Mouse (Mus musculus) liver, adult 2 months (tissue): ENCODE measurements around the gene Spaca4. TPM values are rescaled to one million over a fixed set of nuclear protein-coding genes. Genes with fewer than 3 reads are reported as not detected.

Experiments used
- DNase-seq: peaks from one replicate; pipeline ENCODE4 v3.0.0-alpha.2; 2011; ENCODE audit warnings: low read depth, low spot score; ENCODE audit errors: extremely low read depth
- H3K27ac ChIP-seq: fragments of 200-500 bp; replicated peaks from 2 replicates; pipeline ENCODE4 v1.5.1; 2012; ENCODE audit warnings: low read depth, mild to moderate bottlenecking, control low read depth, inconsistent platforms, low read length; ENCODE audit not compliant: insufficient read depth
- H3K27me3 ChIP-seq: fragments of 200-500 bp; 2 replicates; pipeline ENCODE4 v1.6.1; 2012; ENCODE audit warnings: mild to moderate bottlenecking, moderate library complexity, low read length, inconsistent platforms; ENCODE audit not compliant: control insufficient read depth, insufficient read depth
- H3K36me3 ChIP-seq: fragments of 200-500 bp; 2 replicates; pipeline ENCODE4 v1.6.1; 2012; ENCODE audit warnings: low read length, inconsistent platforms; ENCODE audit not compliant: control insufficient read depth, insufficient read depth
- H3K4me1 ChIP-seq: fragments of 200-500 bp; 2 replicates; pipeline ENCODE4 v1.6.1; 2011; ENCODE audit warnings: low read length; ENCODE audit not compliant: control insufficient read depth, insufficient read depth
- H3K4me3 ChIP-seq: fragments of 200-500 bp; 2 replicates; pipeline ENCODE4 v1.5.1; 2011; ENCODE audit warnings: low read depth, mild to moderate bottlenecking, control low read depth, low read length, moderate library complexity; ENCODE audit not compliant: insufficient read depth
- H3K79me2 ChIP-seq: fragments of 200-500 bp; 2 replicates; pipeline ENCODE4 v1.6.1; 2012; ENCODE audit warnings: inconsistent platforms, mild to moderate bottlenecking, low read length, moderate library complexity; ENCODE audit not compliant: control insufficient read depth, insufficient read depth
- H3K9ac ChIP-seq: fragments of 200-500 bp; 2 replicates; pipeline ENCODE4 v1.6.1; 2012; ENCODE audit warnings: low read depth, mild to moderate bottlenecking, control low read depth, inconsistent platforms, low read length
- CTCF ChIP-seq: fragments of 200-500 bp; IDR thresholded peaks from 2 replicates; pipeline ENCODE4 v1.5.1; 2011; ENCODE audit warnings: low read depth, low read length, control low read depth
- POLR2A ChIP-seq: fragments of 200-500 bp; IDR thresholded peaks from 2 replicates; pipeline ENCODE4 v1.6.1; 2011; ENCODE audit warnings: low read length, control low read depth; ENCODE audit not compliant: insufficient read depth; ENCODE audit errors: extremely low read depth
- WGBS: fragments of 180-500 bp; shearing (Covaris S2); methylation state at CpG from one replicate; pipeline ENCODE4 v1.1.7; 2018; 5-methylcytosine and 5-hydroxymethylcytosine counted together
- polyA plus RNA-seq: library from polyadenylated mRNA; depleted of rRNA; stranded (reverse); fragments of >200 nt; gene quantifications from 2 replicates; pipeline ENCODE4 v1.2.3, GENCODE M21; 2012
- total RNA-seq: library from RNA; depleted of rRNA; stranded (reverse); fragments of >200 nt; gene quantifications from 2 replicates; pipeline ENCODE4 v1.2.3, GENCODE M21; 2014

The Spaca4 gene
- total and polyA plus RNA-seq, 2 experiments: not detected

DNA sequence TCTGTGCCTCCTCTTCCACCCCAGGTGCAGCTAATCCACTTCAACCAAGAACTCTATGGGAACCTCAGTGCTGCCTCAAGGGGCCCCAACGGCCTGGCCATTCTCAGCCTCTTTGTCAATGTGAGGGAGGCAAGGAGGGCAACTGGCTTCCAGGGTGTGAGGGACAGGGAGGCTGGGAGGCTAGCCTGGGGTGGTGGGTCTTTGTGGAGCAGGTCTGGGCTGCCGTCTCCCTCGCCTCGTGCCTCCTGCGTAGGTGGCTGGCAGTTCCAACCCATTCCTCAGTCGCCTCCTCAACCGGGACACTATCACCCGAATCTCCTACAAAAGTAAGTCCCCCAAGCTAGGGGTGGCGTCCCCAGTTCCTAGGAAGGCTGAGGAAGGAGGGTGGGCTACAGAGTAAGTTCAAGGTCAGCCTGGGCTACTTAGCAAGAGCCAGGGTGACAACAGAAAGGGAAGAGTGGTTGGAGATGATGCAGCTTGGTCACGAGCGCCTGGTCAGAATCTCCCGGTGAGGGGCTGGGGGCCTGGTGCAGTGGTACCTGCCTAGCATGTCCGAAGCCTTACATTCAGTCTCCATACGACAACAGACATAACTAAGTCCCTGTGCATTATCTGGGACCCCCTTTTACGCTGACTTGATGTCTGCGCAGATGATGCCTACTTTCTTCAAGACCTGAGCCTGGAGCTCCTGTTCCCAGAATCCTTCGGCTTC is 22.6 kb downstream of the Spaca4 start:
- Histone ChIP-seq H3K4me3 (no peak overlapping the region), H3K79me2 (no peaks in the 10 kb centered on the region; the same call in 1 of the 2 replicates), H3K4me1 (peaks cover 12% of the 10 kb centered on the region), H3K9ac (no peak overlapping the region), H3K36me3 (no peaks in the 10 kb centered on the region), H3K27ac (no peak overlapping the region), H3K27me3 (peaks cover 7% of the 10 kb centered on the region; the same call in 1 of the 2 replicates)
- TF ChIP-seq CTCF (no peak), POLR2A (no peak)
- no peak for DNase-seq
- 93% methylated on average over 17 of the region's 17 CpGs for WGBS

GRCm38 (mm10) chr7:45702316-45702715 is 23.3 kb downstream of the Spaca4 start:
- H3K36me3 ChIP-seq: no peaks in the 10 kb centered on the region
- WGBS: 93% methylated on average over 11 of the region's 11 CpGs
- no peak overlapping the region for H3K27ac ChIP-seq
- DNase-seq: no peak
- H3K4me1 ChIP-seq: peaks cover 12% of the 10 kb centered on the region
- no peak overlapping the region for H3K4me3 ChIP-seq
- TF ChIP-seq POLR2A (no peak), CTCF (no peak)
- H3K9ac ChIP-seq: no peak overlapping the region
- H3K27me3 ChIP-seq: peaks cover 7% of the 10 kb centered on the region; the same call in 1 of the 2 replicates
- H3K79me2 ChIP-seq: no peaks in the 10 kb centered on the region; the same call in 1 of the 2 replicates

DNA sequence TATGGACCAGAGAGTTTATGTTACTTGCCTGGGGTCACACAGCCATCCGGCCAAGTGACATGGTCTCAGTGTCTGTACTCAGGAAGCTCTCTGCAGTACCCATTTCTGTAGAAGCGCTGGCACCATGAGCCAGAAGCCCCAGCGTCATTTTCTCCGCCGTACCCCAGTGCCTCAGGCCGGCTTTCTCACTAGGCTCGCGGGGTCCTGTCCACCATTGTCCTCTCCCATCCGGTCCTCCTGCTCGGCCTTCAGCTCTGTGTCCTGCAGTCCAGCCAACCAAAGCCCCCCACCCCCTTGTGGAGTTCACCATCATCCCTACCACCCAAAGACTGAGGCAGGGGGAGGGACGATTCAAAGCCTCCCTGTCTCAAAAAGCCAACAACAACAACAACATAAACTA is 24.0 kb downstream of the Spaca4 start:
- DNase-seq: no peak
- Histone ChIP-seq H3K27ac (no peak overlapping the region), H3K9ac (no peak overlapping the region), H3K36me3 (no peaks in the 10 kb centered on the region), H3K4me3 (no peak overlapping the region), H3K4me1 (peaks cover 12% of the 10 kb centered on the region), H3K27me3 (peaks cover 7% of the 10 kb centered on the region; the same call in 1 of the 2 replicates), H3K79me2 (no peaks in the 10 kb centered on the region; the same call in 1 of the 2 replicates)
- TF ChIP-seq CTCF (no peak), POLR2A (no peak)
- WGBS: 89% methylated on average over 11 of the region's 11 CpGs

DNA sequence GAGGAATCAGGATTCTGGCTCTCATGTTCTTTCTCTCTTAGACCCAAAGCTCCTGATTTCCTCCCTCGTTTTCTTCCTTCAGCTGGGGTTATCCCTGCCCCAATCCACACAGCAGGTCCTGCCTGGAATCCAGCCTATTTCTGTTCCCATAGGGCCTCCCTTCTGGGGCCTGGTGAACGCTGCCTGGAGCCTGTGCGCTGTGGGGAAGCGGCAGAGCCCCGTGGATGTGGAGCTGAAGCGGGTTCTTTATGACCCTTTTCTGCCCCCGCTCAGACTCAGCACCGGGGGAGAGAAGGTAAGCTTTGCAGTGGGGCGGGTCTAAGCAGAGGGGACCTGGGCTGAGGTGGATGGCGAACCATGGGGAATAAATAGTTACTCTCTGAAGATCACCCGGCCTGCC is 24.5 kb downstream of the Spaca4 start:
- Histone ChIP-seq H3K4me1 (peaks cover 12% of the 10 kb centered on the region), H3K9ac (no peak overlapping the region), H3K79me2 (no peaks in the 10 kb centered on the region), H3K36me3 (no peaks in the 10 kb centered on the region), H3K27me3 (peaks cover 7% of the 10 kb centered on the region; the same call in 1 of the 2 replicates), H3K4me3 (no peak overlapping the region), H3K27ac (no peak overlapping the region)
- DNase-seq: no peak
- TF ChIP-seq CTCF (no peak), POLR2A (no peak)
- WGBS: 46% methylated on average over 11 of the region's 11 CpGs

- Histone ChIP-seq H3K9ac (peak overlapping the region; percentile 67), H3K36me3 (no peaks in the 10 kb centered on the region), H3K4me3 (peak overlapping the region; percentile 37; the same call in 1 of the 2 replicates), H3K27me3 (peaks cover 7% of the 10 kb centered on the region; the same call in 1 of the 2 replicates), H3K79me2 (no peaks in the 10 kb centered on the region), H3K27ac (no peak overlapping the region), H3K4me1 (peaks cover 12% of the 10 kb centered on the region)
- peak; percentile 75 for DNase-seq
- TF ChIP-seq CTCF: no peak
- no peak for TF ChIP-seq POLR2A
- WGBS: 4% methylated on average over 19 of the region's 20 CpGs
Observed at GRCm38 (mm10) chr7:45700301-45701015, 25.2 kb downstream of the Spaca4 start.
